Mouse (Mus musculus) hindbrain, embryonic 15.5 days (tissue): ENCODE data around the gene Gm43518. TPM values are rescaled to one million over a fixed set of nuclear protein-coding genes. Genes with fewer than 3 reads are reported as not detected.

Source experiments
- ATAC-seq: fragments of 200-750 bp; cut with Nextera tagmentation; 2 replicates; pipeline ENCODE4 v1.8.0; 2017; ENCODE audit warnings: low read depth, moderate number of reproducible peaks, moderate TSS enrichment; ENCODE audit not compliant: low FRiP score
- H3K27ac ChIP-seq: fragments of 300-500 bp; sonication (generic); replicated peaks from 2 replicates; pipeline ENCODE4 v1.5.1; 2015; ENCODE audit warnings: mild to moderate bottlenecking, inconsistent platforms
- H3K27me3 ChIP-seq: fragments of 300-500 bp; sonication (generic); 2 replicates; pipeline ENCODE4 v1.6.1; 2015; ENCODE audit warnings: control low read depth, inconsistent platforms
- H3K36me3 ChIP-seq: fragments of 300-500 bp; sonication (generic); 2 replicates; pipeline ENCODE4 v1.6.1; 2015; ENCODE audit warnings: control low read depth, inconsistent platforms
- H3K4me1 ChIP-seq: fragments of 300-500 bp; sonication (generic); replicated peaks from 2 replicates; pipeline ENCODE4 v1.6.1; 2015; ENCODE audit warnings: control low read depth, inconsistent platforms
- H3K4me2 ChIP-seq: fragments of 300-500 bp; sonication (generic); 2 replicates; pipeline ENCODE4 v1.6.1; 2015; ENCODE audit warnings: moderate library complexity, mild to moderate bottlenecking, inconsistent platforms
- H3K4me3 ChIP-seq: fragments of 300-500 bp; sonication (generic); 2 replicates; pipeline ENCODE4 v1.5.1; 2015; ENCODE audit warnings: mild to moderate bottlenecking, inconsistent platforms
- H3K9ac ChIP-seq: fragments of 300-500 bp; sonication (generic); 2 replicates; pipeline ENCODE4 v1.6.1; 2015; ENCODE audit warnings: inconsistent platforms
- H3K9me3 ChIP-seq: fragments of 300-500 bp; sonication (generic); 2 replicates; pipeline ENCODE4 v1.6.1; 2016; ENCODE audit warnings: control low read depth, inconsistent platforms
- WGBS: fragments of 180-500 bp; shearing (Covaris S2); methylation state at CpG from one replicate; pipeline ENCODE4 v1.1.7; 2015; 5-methylcytosine and 5-hydroxymethylcytosine counted together
- polyA plus RNA-seq: library from polyadenylated mRNA; unstranded; fragments of >200 nt; fragmentation: Nextera tagmentation; extraction: Ambion mirVana; gene quantifications from 2 replicates; pipeline ENCODE4 v1.2.1, GENCODE M21; 2015

The Gm43518 gene
- polyA plus RNA-seq, 1 experiment from 2014 or later = 4.2 TPM

- H3K9ac ChIP-seq = no peak overlapping the region
- H3K4me2 ChIP-seq = no peak overlapping the region
- no peak overlapping the region for H3K4me3 ChIP-seq
- H3K9me3 ChIP-seq = no peaks in the 10 kb centered on the region
- no peak overlapping the region for H3K27ac ChIP-seq
- H3K27me3 ChIP-seq = no peaks in the 10 kb centered on the region
- WGBS = 77% methylated on average over 6 of the region's 6 CpGs
- no peaks in the 10 kb centered on the region for H3K36me3 ChIP-seq
- ATAC-seq = no peak
- 0 out of 2 replicates have a peak, but pooled peaks cover 7% of the 10 kb centered on the region for H3K4me1 ChIP-seq
Measured at GRCm38 (mm10) chr5:123981250-123981554, 54.0 kb downstream of the Gm43518 start.

DNA sequence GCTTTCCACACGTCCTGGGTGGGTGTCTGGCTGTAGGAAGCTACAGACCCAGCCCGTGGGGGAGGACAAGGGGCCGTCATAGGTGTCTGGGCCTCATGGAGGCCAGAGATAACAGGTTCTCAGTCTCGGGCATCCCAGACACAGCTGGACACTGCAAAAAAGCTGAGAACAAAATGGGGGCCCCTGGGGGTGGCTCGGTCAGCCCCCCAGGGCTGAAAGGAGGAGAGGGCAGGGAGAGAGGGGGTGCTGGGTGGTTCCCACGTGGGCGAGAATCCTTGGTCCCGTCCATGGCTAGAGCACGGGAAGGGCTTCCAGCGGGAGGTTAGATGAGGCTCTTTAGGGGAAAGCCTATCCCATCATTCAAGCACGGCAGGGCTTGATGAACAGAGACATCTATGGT is 55.6 kb downstream of the Gm43518 start:
- 77% methylated on average over 11 of the region's 11 CpGs for WGBS
- H3K4me1 ChIP-seq = 0 out of 2 replicates have a peak, but pooled peaks cover 5% of the 10 kb centered on the region
- H3K9ac ChIP-seq = no peak overlapping the region
- H3K4me3 ChIP-seq = no peak overlapping the region
- H3K27me3 ChIP-seq = no peaks in the 10 kb centered on the region
- no peak for ATAC-seq
- H3K27ac ChIP-seq = no peak overlapping the region
- no peak overlapping the region for H3K4me2 ChIP-seq
- no peaks in the 10 kb centered on the region for H3K36me3 ChIP-seq
- H3K9me3 ChIP-seq = no peaks in the 10 kb centered on the region

- H3K36me3 ChIP-seq = no peaks in the 10 kb centered on the region
- no peak overlapping the region for H3K27ac ChIP-seq
- no peak overlapping the region for H3K4me3 ChIP-seq
- H3K4me1 ChIP-seq = peaks cover 16% of the 10 kb centered on the region
- no peaks in the 10 kb centered on the region for H3K9me3 ChIP-seq
- no peak overlapping the region for H3K4me2 ChIP-seq
- 78% methylated on average over 9 of the region's 9 CpGs for WGBS
- H3K9ac ChIP-seq = no peak overlapping the region
- no peak for ATAC-seq
- H3K27me3 ChIP-seq = no peaks in the 10 kb centered on the region; the same call in 1 of the 2 replicates
Measured at GRCm38 (mm10) chr5:123985434-123985833, 58.2 kb downstream of the Gm43518 start.

DNA sequence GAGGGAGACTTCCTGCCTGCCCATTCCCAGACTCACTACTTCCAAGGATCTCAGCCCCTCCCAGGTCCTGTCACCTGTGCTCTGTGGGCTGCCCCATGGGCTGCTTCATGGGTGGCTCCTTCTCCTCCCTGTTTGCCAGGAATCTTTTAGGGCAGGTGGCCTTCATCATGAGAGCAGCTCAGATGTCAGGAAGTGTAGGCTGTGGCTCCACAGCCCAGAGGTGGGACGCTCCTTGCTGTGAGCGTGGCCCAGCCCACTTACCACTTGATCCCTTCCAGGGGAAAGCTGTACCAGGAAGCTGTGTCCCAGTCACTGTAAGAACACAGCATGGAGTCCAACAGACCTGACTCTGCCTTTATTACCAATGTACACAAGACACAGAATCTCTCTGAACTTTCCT is 59.7 kb downstream of the Gm43518 start:
- Histone ChIP-seq H3K9ac (no peak overlapping the region), H3K4me1 (peaks cover 23% of the 10 kb centered on the region), H3K9me3 (no peaks in the 10 kb centered on the region), H3K27ac (no peak overlapping the region), H3K4me3 (no peak overlapping the region), H3K27me3 (no peaks in the 10 kb centered on the region; the same call in 1 of the 2 replicates), H3K36me3 (no peaks in the 10 kb centered on the region), H3K4me2 (no peak overlapping the region)
- ATAC-seq = no peak
- WGBS = 90% methylated on average over 2 of the region's 2 CpGs

DNA sequence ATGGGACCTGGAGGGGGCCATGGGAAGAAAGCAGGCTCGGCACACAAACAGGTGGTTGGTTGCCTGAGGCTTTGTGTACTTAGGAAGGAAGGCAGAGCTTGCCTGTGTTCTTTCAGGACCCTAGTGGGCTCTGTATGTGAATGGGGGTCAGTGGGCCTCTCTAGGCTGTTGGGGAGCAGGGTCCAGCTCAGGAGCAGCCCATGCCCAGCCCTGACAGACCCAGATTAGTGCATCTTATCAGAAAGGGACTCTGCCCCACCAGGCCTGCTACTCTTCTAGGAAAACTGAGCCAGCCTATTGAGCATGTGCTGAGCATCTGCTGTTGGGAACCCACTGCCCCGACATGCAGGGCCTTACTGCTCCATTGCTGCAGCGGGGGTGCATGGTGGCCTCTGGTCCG is 60.3 kb downstream of the Gm43518 start:
- H3K27ac ChIP-seq = no peak overlapping the region
- H3K4me2 ChIP-seq = no peak overlapping the region
- 76% methylated on average over 4 of the region's 4 CpGs for WGBS
- no peak overlapping the region for H3K9ac ChIP-seq
- H3K9me3 ChIP-seq = no peaks in the 10 kb centered on the region
- no peak for ATAC-seq
- no peaks in the 10 kb centered on the region; the same call in 1 of the 2 replicates for H3K27me3 ChIP-seq
- peaks cover 29% of the 10 kb centered on the region for H3K4me1 ChIP-seq
- H3K36me3 ChIP-seq = no peaks in the 10 kb centered on the region
- no peak overlapping the region for H3K4me3 ChIP-seq

Other genes starting within 250 kb of the Gm43518 start
- 79.6 and 81.0 TPM in 2 replicates for gene Clip1, start 242.8 kb upstream of the Gm43518 start, polyA plus RNA-seq
- 58.1 and 68.5 TPM in 2 replicates for gene Zcchc8, start 206.3 kb upstream of the Gm43518 start, polyA plus RNA-seq
- 122 and 129 TPM in 2 replicates for gene Rsrc2, start 178.0 kb upstream of the Gm43518 start, polyA plus RNA-seq
- 6.7 and 7.2 TPM in 2 replicates for gene Kntc1, start 177.7 kb upstream of the Gm43518 start, polyA plus RNA-seq
- not detected in 2 replicates for gene Hcar2, start 61.9 kb upstream of the Gm43518 start, polyA plus RNA-seq
- 0.88 and 0.99 TPM in 2 replicates for gene Hcar1, start 47.4 kb upstream of the Gm43518 start, polyA plus RNA-seq
- gene Denr, start 20.2 kb upstream of the Gm43518 start, polyA plus RNA-seq = 118 and 125 TPM in 2 replicates
- 3.7 and 4.6 TPM in 2 replicates for gene Ccdc62, start 3.3 kb downstream of the Gm43518 start, polyA plus RNA-seq
- 33.9 and 34.2 TPM in 2 replicates for gene Hip1r, start 46.2 kb downstream of the Gm43518 start, polyA plus RNA-seq
- 75.5 and 82.4 TPM in 2 replicates for gene Vps37b, start 104.9 kb downstream of the Gm43518 start, polyA plus RNA-seq
- 21.5 and 23.5 TPM in 2 replicates for gene Abcb9, start 168.4 kb downstream of the Gm43518 start, polyA plus RNA-seq
- gene Ogfod2, start 184.9 kb downstream of the Gm43518 start, polyA plus RNA-seq = 36.9 and 37.5 TPM in 2 replicates
- gene Arl6ip4, start 188.7 kb downstream of the Gm43518 start, polyA plus RNA-seq = 78.4 and 81.6 TPM in 2 replicates